Mouse (Mus musculus) heart, embryonic 16.5 days (tissue): Measurements from ENCODE around the gene Duox1. TPM values are rescaled to one million over a fixed set of nuclear protein-coding genes. Genes with fewer than 3 reads are reported as not detected.
"Not testable (repeated sequence)": the region's sequence is repeated elsewhere in the genome, so short reads cannot be mapped to it uniquely, and the experiment has no call there.

Experiments
- ATAC-seq: fragments of 200-750 bp; cut with Nextera tagmentation; replicated peaks from 2 replicates; pipeline ENCODE4 v1.8.0; 2017; ENCODE audit warnings: moderate number of reproducible peaks; ENCODE audit not compliant: insufficient read depth, low FRiP score; ENCODE audit errors: extremely low read depth
- H3K27ac ChIP-seq: fragments of 300-500 bp; sonication (generic); 2 replicates; pipeline ENCODE4 v1.5.1; 2014; ENCODE audit warnings: mild to moderate bottlenecking, low read length, control low read depth, moderate library complexity
- H3K27me3 ChIP-seq: fragments of 300-500 bp; sonication (generic); 2 replicates; pipeline ENCODE4 v1.6.1; 2014; ENCODE audit warnings: low read length, mixed read lengths; ENCODE audit not compliant: control insufficient read depth, insufficient read depth
- H3K36me3 ChIP-seq: fragments of 300-500 bp; sonication (generic); 2 replicates; pipeline ENCODE4 v1.6.1; 2014; ENCODE audit not compliant: control insufficient read depth, insufficient read depth
- H3K4me1 ChIP-seq: fragments of 300-500 bp; sonication (generic); 2 replicates; pipeline ENCODE4 v1.6.1; 2014; ENCODE audit warnings: low read length, mixed read lengths; ENCODE audit not compliant: control insufficient read depth, insufficient read depth
- H3K4me2 ChIP-seq: fragments of 300-500 bp; sonication (generic); 2 replicates; pipeline ENCODE4 v1.6.1; 2014; ENCODE audit warnings: low read depth, mild to moderate bottlenecking, control low read depth, low read length
- H3K4me3 ChIP-seq: fragments of 300-500 bp; sonication (generic); 2 replicates; pipeline ENCODE4 v1.5.1; 2014; ENCODE audit warnings: mild to moderate bottlenecking, control low read depth, low read length
- H3K9ac ChIP-seq: fragments of 300-500 bp; sonication (generic); 2 replicates; pipeline ENCODE4 v1.6.1; 2014; ENCODE audit warnings: low read length, control low read depth
- H3K9me3 ChIP-seq: fragments of 300-500 bp; sonication (generic); replicated peaks from 2 replicates; pipeline ENCODE4 v1.6.1; 2016; ENCODE audit warnings: low read length; ENCODE audit not compliant: control insufficient read depth
- WGBS: fragments of 180-500 bp; shearing (Covaris S2); extraction: QIAGEN DNeasy Blood & Tissue Kit; methylation state at CpG from one replicate; pipeline ENCODE4 v1.1.7; 2014; 5-methylcytosine and 5-hydroxymethylcytosine counted together
- polyA plus RNA-seq: library from polyadenylated mRNA; unstranded; fragments of >200 nt; fragmentation: Nextera tagmentation; extraction: Ambion mirVana; gene quantifications from 2 replicates; pipeline ENCODE4 v1.2.1, GENCODE M21; 2015

Gene Duox1
- polyA plus RNA-seq, 1 experiment from 2014 or later = 0.12 TPM

DNA sequence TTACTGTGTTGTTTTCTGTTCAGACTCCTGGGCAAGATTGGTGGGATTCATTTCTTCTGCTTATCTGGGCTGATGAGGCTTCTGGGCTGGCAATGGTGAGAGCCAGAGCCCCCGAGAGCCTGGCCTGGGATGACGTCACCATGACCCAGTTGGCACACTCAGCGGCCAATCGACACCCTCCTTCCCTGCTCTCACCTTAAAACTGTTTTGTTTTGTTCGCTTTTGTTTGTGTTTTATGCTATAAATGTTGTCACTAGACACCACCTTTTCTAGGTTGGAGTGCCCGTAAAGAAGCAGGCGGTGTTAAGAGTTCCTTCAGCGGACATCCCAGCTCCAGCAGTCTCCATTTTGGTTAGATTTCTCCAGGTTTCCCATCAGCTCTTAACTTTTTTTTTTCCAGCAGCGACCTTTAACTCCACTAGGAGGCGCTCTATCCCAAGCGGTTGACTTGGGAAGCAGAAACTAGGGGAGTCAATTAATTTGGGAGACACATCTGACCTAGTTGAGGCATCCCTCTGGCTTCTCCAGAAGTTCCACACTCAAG lies 65.4 kb downstream of the Duox1 start:
- Histone ChIP-seq H3K4me1 (peaks cover 5% of the 10 kb centered on the region; the same call in 1 of the 2 replicates), H3K4me3 (peak overlapping the region; percentile 37), H3K27ac (no peak overlapping the region), H3K9ac (peak overlapping the region; percentile 2; the same call in 1 of the 2 replicates), H3K9me3 (no peaks in the 10 kb centered on the region), H3K4me2 (peak overlapping the region; percentile 54), H3K27me3 (no peaks in the 10 kb centered on the region), H3K36me3 (no peaks in the 10 kb centered on the region)
- no peak for ATAC-seq
- WGBS = 7% methylated on average over 11 of the region's 11 CpGs

DNA sequence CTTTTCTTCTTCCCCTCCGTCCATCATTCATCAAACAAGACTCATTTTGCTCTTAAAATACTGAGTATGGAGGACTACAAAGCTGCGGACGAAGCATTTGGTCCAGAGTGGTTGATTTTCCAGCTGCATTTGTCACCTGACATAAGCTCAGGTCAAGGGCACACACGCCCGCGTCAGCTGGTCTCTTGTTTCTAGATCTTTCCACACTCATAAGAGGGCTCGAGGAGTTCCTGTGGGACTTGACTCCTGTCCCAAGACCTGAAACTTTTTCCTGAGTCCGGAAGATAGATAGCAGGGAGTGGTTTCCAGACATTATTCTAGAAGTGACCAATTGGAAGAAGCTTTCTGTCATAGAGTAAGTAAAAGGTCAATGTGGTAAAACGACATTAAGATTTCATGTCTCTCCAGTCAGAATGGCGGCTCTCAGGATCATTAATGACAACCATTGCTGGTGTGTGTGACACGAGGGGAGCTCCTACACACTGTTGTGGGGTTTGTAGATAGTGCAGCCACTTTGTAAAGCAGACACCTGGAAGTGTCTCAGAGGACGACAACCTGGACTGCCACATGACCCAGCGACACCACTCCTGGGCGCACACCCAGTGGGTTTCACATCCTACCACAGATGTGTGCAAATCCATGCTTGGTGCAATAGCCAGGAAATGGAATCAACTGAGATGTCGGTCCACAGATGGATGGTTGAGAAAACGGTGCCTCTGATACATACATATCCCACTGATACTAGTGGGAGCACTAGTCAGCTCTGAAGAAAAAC lies 66.0 kb downstream of the Duox1 start:
- Histone ChIP-seq H3K9me3 (no peaks in the 10 kb centered on the region), H3K27ac (no peak overlapping the region), H3K4me2 (peak overlapping the region; percentile 54; the same call in 1 of the 2 replicates), H3K27me3 (no peaks in the 10 kb centered on the region), H3K9ac (no peak overlapping the region), H3K4me1 (peaks cover 5% of the 10 kb centered on the region; the same call in 1 of the 2 replicates), H3K4me3 (no peak overlapping the region), H3K36me3 (no peaks in the 10 kb centered on the region)
- ATAC-seq = no peak
- WGBS = 60% methylated on average over 16 of the region's 16 CpGs

DNA sequence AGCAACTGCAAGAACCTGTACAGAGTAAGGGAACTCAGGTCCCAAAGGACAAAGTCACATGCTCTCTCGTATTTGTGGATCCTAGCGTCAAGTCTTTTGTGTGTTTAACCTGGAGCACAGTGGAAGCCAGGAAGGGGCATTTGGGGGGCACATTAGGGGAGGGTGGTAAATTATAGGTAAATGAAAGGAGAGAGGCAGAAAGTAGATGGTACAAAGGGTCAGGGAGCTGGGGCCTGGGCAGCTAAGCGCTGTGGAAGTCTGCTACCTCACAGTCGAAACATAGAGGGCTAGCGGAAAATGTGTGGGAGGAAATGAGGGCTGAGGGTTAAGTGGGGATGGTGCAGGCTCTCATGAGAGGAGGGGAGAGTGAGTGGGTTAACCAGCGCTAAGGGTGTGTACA lies 66.6 kb downstream of the Duox1 start:
- H3K27ac ChIP-seq = no peak overlapping the region
- H3K36me3 ChIP-seq = no peaks in the 10 kb centered on the region
- H3K9me3 ChIP-seq = no peaks in the 10 kb centered on the region
- H3K9ac ChIP-seq = no peak overlapping the region
- H3K27me3 ChIP-seq = no peaks in the 10 kb centered on the region
- H3K4me2 ChIP-seq = no peak overlapping the region
- 69% methylated on average over 6 of the region's 6 CpGs for WGBS
- H3K4me1 ChIP-seq = peaks cover 5% of the 10 kb centered on the region; the same call in 1 of the 2 replicates
- ATAC-seq = no peak
- H3K4me3 ChIP-seq = no peak overlapping the region

DNA sequence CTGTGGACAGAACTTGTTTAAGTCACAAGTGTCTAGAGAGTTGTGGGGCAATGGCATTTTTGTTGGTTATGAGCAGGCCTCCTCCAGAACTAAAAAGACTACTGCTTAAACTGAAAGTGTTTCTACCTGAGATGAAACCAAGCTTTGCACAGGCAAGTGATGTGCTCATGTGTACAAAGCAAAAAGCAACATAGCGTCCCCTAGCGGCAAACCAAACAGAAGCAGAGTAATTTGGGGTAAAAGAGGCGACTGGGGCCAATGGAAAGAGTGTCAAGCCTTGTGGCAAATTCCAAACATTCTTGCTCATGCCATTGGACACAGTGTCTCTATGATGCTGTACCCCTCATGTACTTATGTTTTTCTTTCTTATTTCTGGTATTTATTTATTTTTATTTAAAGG lies 69.6 kb downstream of the Duox1 start:
- no peaks in the 10 kb centered on the region for H3K9me3 ChIP-seq
- no peaks in the 10 kb centered on the region for H3K36me3 ChIP-seq
- no peak overlapping the region for H3K4me2 ChIP-seq
- H3K4me3 ChIP-seq = no peak overlapping the region
- H3K27me3 ChIP-seq = no peaks in the 10 kb centered on the region
- H3K9ac ChIP-seq = no peak overlapping the region
- ATAC-seq = no peak
- 0 out of 2 replicates have a peak, but pooled peaks cover 3% of the 10 kb centered on the region for H3K4me1 ChIP-seq
- H3K27ac ChIP-seq = no peak overlapping the region
- 51% methylated on average over 3 of the region's 3 CpGs for WGBS

DNA sequence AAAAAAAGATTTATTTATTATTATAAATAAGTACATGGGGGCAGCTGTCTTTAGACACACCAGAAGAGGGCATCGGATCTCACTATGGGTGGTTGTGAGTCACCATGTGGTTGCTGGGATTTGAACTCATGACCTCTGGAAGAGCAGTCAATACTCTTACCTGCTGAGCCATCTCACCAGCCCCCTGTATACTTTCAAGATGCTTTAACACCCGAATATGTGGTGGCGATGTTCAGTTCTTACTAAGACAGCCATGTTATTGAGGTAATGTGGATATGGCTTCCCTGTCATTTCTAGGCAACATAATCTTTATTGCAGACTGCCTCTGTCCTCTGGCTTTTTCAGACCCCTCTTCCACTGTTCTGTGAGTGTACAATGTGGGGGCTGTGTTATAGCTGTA lies 71.7 kb downstream of the Duox1 start:
- H3K4me1 ChIP-seq, H3K27ac ChIP-seq, ATAC-seq, H3K4me3 ChIP-seq, H3K4me2 ChIP-seq, H3K9me3 ChIP-seq, H3K36me3 ChIP-seq, H3K9ac ChIP-seq, H3K27me3 ChIP-seq: not testable (repeated sequence)
- WGBS = 94% methylated on average over 3 of the region's 3 CpGs

DNA sequence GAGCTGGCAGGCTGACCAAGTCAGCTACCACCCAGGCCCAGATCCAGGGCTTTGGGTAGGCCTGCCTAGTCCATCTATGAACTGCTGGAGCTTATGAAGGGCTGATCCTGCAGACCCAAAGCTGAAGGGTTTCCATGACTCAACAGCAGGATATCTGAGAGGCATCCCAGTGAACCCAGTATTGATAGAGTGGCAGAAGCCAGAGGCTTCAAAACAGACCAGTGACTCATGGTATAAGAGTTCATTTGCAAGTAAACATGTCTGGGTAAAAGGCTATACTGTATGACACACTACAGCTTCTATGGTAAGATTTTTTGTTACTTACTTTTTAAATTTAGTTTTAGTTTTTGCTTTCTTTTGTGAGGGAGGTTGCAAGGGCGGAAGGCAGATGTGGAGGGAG lies 80.7 kb downstream of the Duox1 start:
- 85% methylated on average over 1 of the region's 1 CpGs for WGBS
- H3K36me3 ChIP-seq = no peaks in the 10 kb centered on the region
- no peak overlapping the region for H3K27ac ChIP-seq
- no peak overlapping the region for H3K4me2 ChIP-seq
- ATAC-seq = no peak
- H3K4me1 ChIP-seq = no peaks in the 10 kb centered on the region
- no peaks in the 10 kb centered on the region for H3K27me3 ChIP-seq
- H3K9me3 ChIP-seq = no peaks in the 10 kb centered on the region
- H3K9ac ChIP-seq = no peak overlapping the region
- H3K4me3 ChIP-seq = no peak overlapping the region

Other genes starting within 250 kb of the Duox1 start
- gene Spg11, start 197.3 kb upstream of the Duox1 start, polyA plus RNA-seq = 4.5 and 5.1 TPM in 2 replicates
- 233 and 403 TPM in 2 replicates for gene B2m, start 168.0 kb upstream of the Duox1 start, polyA plus RNA-seq
- 0.14 TPM in 1 of 2 replicates, not detected in the other for gene Trim69, start 155.0 kb upstream of the Duox1 start, polyA plus RNA-seq
- gene Patl2, start 129.5 kb upstream of the Duox1 start, polyA plus RNA-seq = 0.18 TPM in 1 of 2 replicates, not detected in the other
- gene Terb2, start 129.4 kb upstream of the Duox1 start, polyA plus RNA-seq = not detected in 2 replicates
- gene Sord, start 80.9 kb upstream of the Duox1 start, polyA plus RNA-seq = 62.2 and 73.7 TPM in 2 replicates
- gene Duox2, start 17.2 kb upstream of the Duox1 start, polyA plus RNA-seq = 0.05 and 0.11 TPM in 2 replicates
- not detected in 2 replicates for gene Duoxa2, start 16.8 kb upstream of the Duox1 start, polyA plus RNA-seq
- gene Duoxa1, start 1.9 kb upstream of the Duox1 start, polyA plus RNA-seq = 0.54 and 0.97 TPM in 2 replicates
- gene Shf, start 53.5 kb downstream of the Duox1 start, polyA plus RNA-seq = 2.0 TPM in 2 replicates
- gene Slc28a2, start 110.8 kb downstream of the Duox1 start, polyA plus RNA-seq = 2.1 and 2.4 TPM in 2 replicates
- 0.04 TPM in 1 of 2 replicates, not detected in the other for gene Gm14085, start 169.3 kb downstream of the Duox1 start, polyA plus RNA-seq